Mouse (Mus musculus) monocyte, adult 2 months (primary cell): ENCODE data around the gene Tmem132e.

ENCODE experiments used
- DNase-seq, 2 experiments: peaks; one replicate each; pipeline ENCODE4 v3.0.0; 2022; ENCODE audit warnings: low spot score in 2 of 2, low read depth in 1 of 2

Gene Tmem132e

GRCm38 (mm10) chr11:82388371-82389313, at the start of gene Tmem132e:
TSS of gene Tmem132e (plus strand) at chr11:82388900.
- DNase-seq = no peak

- no peak for DNase-seq
Observed at GRCm38 (mm10) chr11:82339921-82340401, 48.7 kb upstream of the Tmem132e start.

GRCm38 (mm10) chr11:82340416-82340815, 48.3 kb upstream of the Tmem132e start:
- no peak for DNase-seq

- no peak for DNase-seq
Observed at GRCm38 (mm10) chr11:82340900-82341299, 47.8 kb upstream of the Tmem132e start.

GRCm38 (mm10) chr11:82351039-82351438, 37.7 kb upstream of the Tmem132e start:
- DNase-seq = no peak

- no peak for DNase-seq
Observed at GRCm38 (mm10) chr11:82370151-82370550, 18.5 kb upstream of the Tmem132e start.

GRCm38 (mm10) chr11:82371577-82371976, 17.1 kb upstream of the Tmem132e start:
- DNase-seq = no peak

GRCm38 (mm10) chr11:82380606-82381202, 8.0 kb upstream of the Tmem132e start:
- DNase-seq = no peak

- DNase-seq = no peak
Observed at GRCm38 (mm10) chr11:82386970-82387540, 1.6 kb upstream of the Tmem132e start.

GRCm38 (mm10) chr11:82387711-82388341, 874 bp upstream of the Tmem132e start:
- no peak for DNase-seq

GRCm38 (mm10) chr11:82389396-82390291, 944 bp downstream of the Tmem132e start:
- no peak for DNase-seq

- no peak for DNase-seq
Observed at GRCm38 (mm10) chr11:82392341-82392740, 3.6 kb downstream of the Tmem132e start.

GRCm38 (mm10) chr11:82399621-82400020, 10.9 kb downstream of the Tmem132e start:
- no peak for DNase-seq

- DNase-seq = no peak
Observed at GRCm38 (mm10) chr11:82405641-82406040, 16.9 kb downstream of the Tmem132e start.

- DNase-seq = no peak
Observed at GRCm38 (mm10) chr11:82406358-82407221, 17.9 kb downstream of the Tmem132e start.

- no peak for DNase-seq
Observed at GRCm38 (mm10) chr11:82412496-82412895, 23.8 kb downstream of the Tmem132e start.

GRCm38 (mm10) chr11:82418337-82419041, 29.8 kb downstream of the Tmem132e start:
- DNase-seq = no peak

- no peak for DNase-seq
Observed at GRCm38 (mm10) chr11:82421909-82422308, 33.2 kb downstream of the Tmem132e start.

- DNase-seq = no peak
Observed at GRCm38 (mm10) chr11:82423521-82423920, 34.8 kb downstream of the Tmem132e start.
